Mouse (Mus musculus) heart, postnatal 0 days (tissue): ENCODE data around the gene Pik3c2g. TPM values are rescaled to one million over a fixed set of nuclear protein-coding genes. Genes with fewer than 3 reads are reported as not detected.

ENCODE experiments used
- ATAC-seq: fragments of 200-750 bp; cut with Nextera tagmentation; 2 replicates; pipeline ENCODE4 v1.8.0; 2017; ENCODE audit warnings: low read depth, moderate number of reproducible peaks, moderate library complexity; ENCODE audit not compliant: insufficient read depth
- DNase-seq: peaks from one replicate; pipeline ENCODE4 v3.0.0-alpha.2; 2016; ENCODE audit warnings: low spot score
- H3K27ac ChIP-seq: fragments of 300-500 bp; sonication (generic); 2 replicates; pipeline ENCODE4 v1.5.1; 2014; ENCODE audit warnings: low read depth, mild to moderate bottlenecking
- H3K27me3 ChIP-seq: fragments of 300-500 bp; sonication (generic); 2 replicates; pipeline ENCODE4 v1.6.1; 2014; ENCODE audit warnings: low read length, mixed read lengths; ENCODE audit not compliant: control insufficient read depth, insufficient read depth
- H3K36me3 ChIP-seq: fragments of 300-500 bp; sonication (generic); replicated peaks from 2 replicates; pipeline ENCODE4 v1.6.1; 2014; ENCODE audit warnings: low read length, mixed read lengths; ENCODE audit not compliant: control insufficient read depth, insufficient read depth
- H3K4me1 ChIP-seq: fragments of 300-500 bp; sonication (generic); 2 replicates; pipeline ENCODE4 v1.6.1; 2014; ENCODE audit warnings: antibody characterized with exemption; ENCODE audit not compliant: control insufficient read depth, insufficient read depth
- H3K4me2 ChIP-seq: fragments of 300-500 bp; sonication (generic); 2 replicates; pipeline ENCODE4 v1.6.1; 2014; ENCODE audit warnings: low read depth, mild to moderate bottlenecking, low read length, moderate library complexity
- H3K4me3 ChIP-seq: fragments of 300-500 bp; sonication (generic); 2 replicates; pipeline ENCODE4 v1.5.1; 2014; ENCODE audit warnings: low read depth, low read length
- H3K9ac ChIP-seq: fragments of 300-500 bp; sonication (generic); replicated peaks from 2 replicates; pipeline ENCODE4 v1.6.1; 2014; ENCODE audit warnings: low read depth, low read length, mixed read lengths
- H3K9me3 ChIP-seq: fragments of 300-500 bp; sonication (generic); replicated peaks from 2 replicates; pipeline ENCODE4 v1.6.1; 2016; ENCODE audit warnings: low read length; ENCODE audit not compliant: control insufficient read depth
- CTCF ChIP-seq: IDR thresholded peaks from 2 replicates; pipeline ENCODE4 v1.5.1; 2016; ENCODE audit warnings: antibody characterized with exemption, control low read depth, low read depth
- EP300 ChIP-seq: IDR thresholded peaks from 2 replicates; pipeline ENCODE4 v1.6.1; 2016; ENCODE audit warnings: antibody characterized with exemption, low read depth
- WGBS: fragments of 180-500 bp; shearing (Covaris S2); extraction: QIAGEN DNeasy Blood & Tissue Kit; methylation state at CpG from one replicate; pipeline ENCODE4 v1.1.7; 2014; 5-methylcytosine and 5-hydroxymethylcytosine counted together
- polyA plus RNA-seq: library from polyadenylated mRNA; unstranded; fragments of >200 nt; fragmentation: Nextera tagmentation; extraction: Ambion mirVana; gene quantifications from 2 replicates; pipeline ENCODE4 v1.2.1, GENCODE M21; 2015
- total RNA-seq: library from RNA; depleted of rRNA; stranded (reverse); fragments of >200 nt; gene quantifications from 2 replicates; pipeline ENCODE4 v1.2.3, GENCODE M21; 2014; ENCODE audit warnings: low replicate concordance

The Pik3c2g gene
- total and polyA plus RNA-seq, 2 experiments from 2014 or later = 0.26 TPM; not detected in 1

- no peaks in the 10 kb centered on the region for H3K27me3 ChIP-seq
- H3K4me3 ChIP-seq = no peak overlapping the region
- no peaks in the 10 kb centered on the region for H3K36me3 ChIP-seq
- TF ChIP-seq EP300 = no peak
- TF ChIP-seq CTCF = no peak
- H3K9ac ChIP-seq = no peak overlapping the region
- 73% methylated on average over 7 of the region's 7 CpGs for WGBS
- no peak overlapping the region for H3K4me2 ChIP-seq
- no peak overlapping the region for H3K27ac ChIP-seq
- DNase-seq = no peak
- ATAC-seq = no peak
- no peaks in the 10 kb centered on the region for H3K9me3 ChIP-seq
- no peaks in the 10 kb centered on the region for H3K4me1 ChIP-seq
Measured at GRCm38 (mm10) chr6:139846889-139847544, 260.0 kb downstream of the Pik3c2g start.

GRCm38 (mm10) chr6:139849931-139850330 is 262.9 kb downstream of the Pik3c2g start:
- Histone ChIP-seq H3K4me2 (no peak overlapping the region), H3K9ac (no peak overlapping the region), H3K27me3 (no peaks in the 10 kb centered on the region), H3K36me3 (no peaks in the 10 kb centered on the region), H3K27ac (no peak overlapping the region), H3K4me3 (no peak overlapping the region), H3K9me3 (no peaks in the 10 kb centered on the region), H3K4me1 (no peaks in the 10 kb centered on the region)
- 78% methylated on average over 3 of the region's 3 CpGs for WGBS
- DNase-seq (no peak), ATAC-seq (no peak)
- TF ChIP-seq EP300 = no peak
- no peak for TF ChIP-seq CTCF

GRCm38 (mm10) chr6:139851705-139852603 is 264.9 kb downstream of the Pik3c2g start:
- H3K4me1 ChIP-seq = no peaks in the 10 kb centered on the region
- no peaks in the 10 kb centered on the region for H3K36me3 ChIP-seq
- ATAC-seq (no peak), DNase-seq (no peak)
- no peak overlapping the region for H3K4me3 ChIP-seq
- TF ChIP-seq CTCF = no peak
- TF ChIP-seq EP300 = no peak
- no peaks in the 10 kb centered on the region for H3K27me3 ChIP-seq
- no peak overlapping the region for H3K9ac ChIP-seq
- no peak overlapping the region for H3K27ac ChIP-seq
- 70% methylated on average over 21 of the region's 21 CpGs for WGBS
- H3K4me2 ChIP-seq = no peak overlapping the region
- H3K9me3 ChIP-seq = no peaks in the 10 kb centered on the region

- H3K9ac ChIP-seq = no peak overlapping the region
- no peaks in the 10 kb centered on the region for H3K9me3 ChIP-seq
- H3K4me1 ChIP-seq = no peaks in the 10 kb centered on the region
- 75% methylated on average over 3 of the region's 3 CpGs for WGBS
- no peak overlapping the region for H3K27ac ChIP-seq
- TF ChIP-seq EP300 (no peak), CTCF (no peak)
- H3K27me3 ChIP-seq = no peaks in the 10 kb centered on the region
- H3K4me3 ChIP-seq = no peak overlapping the region
- no peaks in the 10 kb centered on the region for H3K36me3 ChIP-seq
- DNase-seq (no peak), ATAC-seq (no peak)
- H3K4me2 ChIP-seq = no peak overlapping the region
Measured at GRCm38 (mm10) chr6:139852836-139853235, 265.8 kb downstream of the Pik3c2g start.

- H3K4me1 ChIP-seq = no peaks in the 10 kb centered on the region
- no peak for ATAC-seq
- no peaks in the 10 kb centered on the region for H3K9me3 ChIP-seq
- WGBS = 91% methylated on average over 3 of the region's 3 CpGs
- no peak for TF ChIP-seq EP300
- TF ChIP-seq CTCF = no peak
- H3K4me2 ChIP-seq = no peak overlapping the region
- H3K27me3 ChIP-seq = no peaks in the 10 kb centered on the region
- H3K9ac ChIP-seq = no peak overlapping the region
- DNase-seq = no peak
- no peak overlapping the region for H3K4me3 ChIP-seq
- H3K36me3 ChIP-seq = no peaks in the 10 kb centered on the region
- H3K27ac ChIP-seq = no peak overlapping the region
Measured at GRCm38 (mm10) chr6:139860141-139860540, 273.1 kb downstream of the Pik3c2g start.
